Mouse (Mus musculus): ENCODE measurements around the gene Smarcb1. TPM values are rescaled to one million over a fixed set of nuclear protein-coding genes. Genes with fewer than 3 reads are reported as not detected.

Gene Smarcb1
- polyA plus RNA-seq, 1 experiment, result 71.1 TPM

DNA sequence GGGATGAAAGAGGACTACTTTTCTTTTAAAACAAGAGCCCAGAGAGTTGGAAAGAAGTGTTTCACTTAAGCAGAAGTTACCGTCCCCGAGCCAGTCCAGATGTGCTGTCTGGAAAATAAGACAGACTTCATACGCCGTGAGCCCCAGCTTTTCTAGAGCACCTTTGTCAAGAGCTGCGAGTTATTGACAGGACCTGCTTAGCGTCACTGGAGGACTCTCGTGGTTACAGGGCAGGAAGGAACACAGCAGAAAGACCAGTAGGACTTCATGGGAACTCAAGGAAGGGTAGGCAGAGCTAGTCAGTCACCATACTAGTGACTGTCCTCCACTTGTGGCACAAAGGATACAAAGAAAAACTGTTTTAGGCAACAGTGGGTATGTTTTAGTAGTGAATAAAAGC is 5.9 kb downstream of the Smarcb1 start:
- Histone ChIP-seq H3K27ac (ENCODE audit: insufficient read depth, low read length) (no peak overlapping the region), H3K4me1 (ENCODE audit: control insufficient read depth, insufficient read depth, low read length) (peaks cover 2% of the 10 kb centered on the region), H3K9ac (ENCODE audit: low read depth, poor library complexity, severe bottlenecking) (no peak overlapping the region), H3K27me3 (ENCODE audit: control insufficient read depth, insufficient read depth, low read length, poor library complexity, severe bottlenecking) (no peaks in the 10 kb centered on the region), H3K36me3 (ENCODE audit: control insufficient read depth, insufficient read depth, low read length, poor library complexity, severe bottlenecking) (peaks cover 14% of the 10 kb centered on the region), H3K4me3 (ENCODE audit: low read depth, low read length) (no peak overlapping the region), H3K9me3 (replicated peaks; ENCODE audit: control insufficient read depth, insufficient read depth, low read length, poor library complexity, severe bottlenecking) (no peaks in the 10 kb centered on the region)
- TF ChIP-seq EP300 (IDR thresholded peaks at IDR 0.05; ENCODE audit: insufficient read depth, low read depth, low read length) (no peak), POLR2A (IDR thresholded peaks at IDR 0.05; ENCODE audit: insufficient read depth, low read length) (no peak), CTCF (IDR thresholded peaks at IDR 0.05; ENCODE audit: low read depth, low read length) (no peak)

DNA sequence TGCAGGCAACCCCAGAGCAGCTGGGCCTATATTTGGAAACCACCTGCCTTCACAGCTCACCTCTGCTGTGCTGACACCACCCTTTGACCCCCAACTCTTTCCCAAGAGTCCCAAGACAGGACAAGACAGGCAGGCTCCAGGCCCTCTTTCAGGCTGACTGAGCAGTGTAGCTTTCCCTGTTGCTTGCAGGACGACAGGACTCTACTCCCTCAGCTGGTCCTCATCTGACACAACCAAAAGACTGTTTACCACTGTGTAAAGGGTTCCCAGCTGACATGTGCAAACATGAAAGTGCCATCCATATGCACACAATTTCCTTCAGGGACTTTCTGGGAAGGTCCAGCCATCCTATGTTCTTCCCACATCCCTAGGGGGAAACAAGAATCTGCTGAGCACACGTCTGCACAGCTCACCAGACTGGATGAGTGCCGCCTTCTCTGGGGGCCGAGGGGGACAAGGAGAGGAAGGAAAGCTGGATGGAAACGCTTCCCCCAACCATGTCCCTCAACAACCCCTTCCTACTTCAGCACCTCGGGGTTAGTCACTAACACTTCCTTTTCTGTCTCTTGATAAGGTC is 8.3 kb downstream of the Smarcb1 start:
- Histone ChIP-seq H3K27ac (ENCODE audit: insufficient read depth, low read length) (no peak overlapping the region), H3K4me1 (ENCODE audit: control insufficient read depth, insufficient read depth, low read length) (peaks cover 2% of the 10 kb centered on the region), H3K27me3 (ENCODE audit: control insufficient read depth, insufficient read depth, low read length, poor library complexity, severe bottlenecking) (no peaks in the 10 kb centered on the region), H3K9me3 (replicated peaks; ENCODE audit: control insufficient read depth, insufficient read depth, low read length, poor library complexity, severe bottlenecking) (no peaks in the 10 kb centered on the region), H3K36me3 (ENCODE audit: control insufficient read depth, insufficient read depth, low read length, poor library complexity, severe bottlenecking) (peaks cover 19% of the 10 kb centered on the region), H3K4me3 (ENCODE audit: low read depth, low read length) (no peak overlapping the region), H3K9ac (ENCODE audit: low read depth, poor library complexity, severe bottlenecking) (no peak overlapping the region)
- TF ChIP-seq CTCF (IDR thresholded peaks at IDR 0.05; ENCODE audit: low read depth, low read length) (no peak), EP300 (IDR thresholded peaks at IDR 0.05; ENCODE audit: insufficient read depth, low read depth, low read length) (no peak), POLR2A (IDR thresholded peaks at IDR 0.05; ENCODE audit: insufficient read depth, low read length) (no peak)

DNA sequence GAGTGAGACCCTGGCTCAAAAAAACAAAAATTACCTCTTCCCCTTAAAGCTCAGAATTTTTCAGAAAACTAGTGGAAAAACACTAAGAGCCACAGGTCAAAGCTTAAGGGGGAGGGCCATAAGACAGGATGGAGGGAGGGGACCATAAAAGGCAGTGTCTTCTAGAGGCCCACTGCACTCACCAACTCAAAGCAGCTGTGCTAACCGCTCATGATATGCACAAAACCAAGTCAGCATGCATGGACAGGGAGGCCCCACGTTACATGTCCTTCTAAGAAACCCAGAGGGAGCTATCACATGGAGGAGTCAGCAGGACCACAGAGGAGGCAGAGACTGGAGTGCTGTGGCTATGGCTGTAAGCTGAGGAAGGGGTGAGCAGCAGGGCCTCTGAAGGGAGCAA is 10.7 kb downstream of the Smarcb1 start:
- no peaks in the 10 kb centered on the region for H3K9me3 ChIP-seq (replicated peaks; ENCODE audit: control insufficient read depth, insufficient read depth, low read length, poor library complexity, severe bottlenecking)

DNA sequence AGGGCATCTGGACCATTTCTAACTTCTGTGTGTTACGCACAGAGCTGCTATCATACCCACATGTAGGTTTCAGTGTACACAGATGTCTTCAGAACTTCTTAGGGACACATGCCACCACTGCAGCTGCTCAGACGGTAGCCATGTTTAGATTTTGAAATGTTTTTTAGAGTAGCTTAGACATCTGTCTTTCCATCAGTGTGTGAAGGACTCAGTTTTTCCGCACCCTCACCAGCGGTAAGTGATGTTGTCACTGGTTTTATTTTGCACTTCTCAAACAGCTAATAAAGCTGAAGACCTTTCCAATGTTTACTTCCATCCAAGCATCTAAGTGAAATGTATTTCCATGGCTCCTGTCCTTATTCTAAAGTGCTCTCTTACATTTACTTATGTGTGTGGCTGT is 14.5 kb downstream of the Smarcb1 start:
- H3K36me3 ChIP-seq (ENCODE audit: control insufficient read depth, insufficient read depth, low read length, poor library complexity, severe bottlenecking), result peaks cover 42% of the 10 kb centered on the region
- TF ChIP-seq EP300 (IDR thresholded peaks at IDR 0.05; ENCODE audit: insufficient read depth, low read depth, low read length), result no peak
- no peak for TF ChIP-seq POLR2A (IDR thresholded peaks at IDR 0.05; ENCODE audit: insufficient read depth, low read length)
- TF ChIP-seq CTCF (IDR thresholded peaks at IDR 0.05; ENCODE audit: low read depth, low read length), result no peak
- H3K4me1 ChIP-seq (ENCODE audit: control insufficient read depth, insufficient read depth, low read length), result no peaks in the 10 kb centered on the region

More for the DNA sequence above, 10.7 kb downstream of the Smarcb1 start:
- H3K4me1 ChIP-seq (ENCODE audit: control insufficient read depth, insufficient read depth, low read length), result no peaks in the 10 kb centered on the region
- H3K9ac ChIP-seq (ENCODE audit: low read depth, poor library complexity, severe bottlenecking), result no peak overlapping the region
- H3K4me3 ChIP-seq (ENCODE audit: low read depth, low read length), result no peak overlapping the region
- peaks cover 20% of the 10 kb centered on the region for H3K36me3 ChIP-seq (ENCODE audit: control insufficient read depth, insufficient read depth, low read length, poor library complexity, severe bottlenecking)
- TF ChIP-seq POLR2A (IDR thresholded peaks at IDR 0.05; ENCODE audit: insufficient read depth, low read length) (no peak), EP300 (IDR thresholded peaks at IDR 0.05; ENCODE audit: insufficient read depth, low read depth, low read length) (no peak), CTCF (IDR thresholded peaks at IDR 0.05; ENCODE audit: low read depth, low read length) (no peak)
- H3K27ac ChIP-seq (ENCODE audit: insufficient read depth, low read length), result no peak overlapping the region
- no peaks in the 10 kb centered on the region for H3K27me3 ChIP-seq (ENCODE audit: control insufficient read depth, insufficient read depth, low read length, poor library complexity, severe bottlenecking)

DNA sequence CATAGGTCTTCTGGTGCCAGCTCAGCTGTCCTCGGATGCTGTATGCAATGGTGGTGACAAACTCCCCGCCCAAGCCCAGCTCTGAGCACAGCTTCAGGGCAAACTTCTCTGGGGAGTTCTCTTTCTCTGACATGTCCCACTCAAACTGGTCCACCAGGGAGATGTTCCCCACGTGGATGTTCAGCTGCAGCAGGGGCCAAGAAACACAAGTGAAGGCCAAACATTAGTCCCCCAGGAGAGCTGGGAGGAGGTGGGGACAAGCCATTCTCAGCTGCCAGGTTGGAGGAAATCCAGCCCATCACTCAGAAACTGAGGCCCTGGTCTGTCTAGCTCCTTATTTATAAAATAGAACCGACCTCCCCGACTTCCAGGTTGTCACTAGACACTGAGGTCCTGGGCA is 17.0 kb downstream of the Smarcb1 start:
- Histone ChIP-seq H3K27ac (ENCODE audit: insufficient read depth, low read length) (no peak overlapping the region), H3K9me3 (replicated peaks; ENCODE audit: control insufficient read depth, insufficient read depth, low read length, poor library complexity, severe bottlenecking) (no peaks in the 10 kb centered on the region), H3K4me3 (ENCODE audit: low read depth, low read length) (no peak overlapping the region), H3K9ac (ENCODE audit: low read depth, poor library complexity, severe bottlenecking) (no peak overlapping the region), H3K4me1 (ENCODE audit: control insufficient read depth, insufficient read depth, low read length) (no peaks in the 10 kb centered on the region), H3K27me3 (ENCODE audit: control insufficient read depth, insufficient read depth, low read length, poor library complexity, severe bottlenecking) (no peaks in the 10 kb centered on the region), H3K36me3 (ENCODE audit: control insufficient read depth, insufficient read depth, low read length, poor library complexity, severe bottlenecking) (peaks cover 33% of the 10 kb centered on the region)
- TF ChIP-seq CTCF (IDR thresholded peaks at IDR 0.05; ENCODE audit: low read depth, low read length) (no peak), EP300 (IDR thresholded peaks at IDR 0.05; ENCODE audit: insufficient read depth, low read depth, low read length) (no peak), POLR2A (IDR thresholded peaks at IDR 0.05; ENCODE audit: insufficient read depth, low read length) (no peak)

More for the DNA sequence above, 14.5 kb downstream of the Smarcb1 start:
- Histone ChIP-seq H3K4me3 (ENCODE audit: low read depth, low read length) (no peak overlapping the region), H3K9me3 (replicated peaks; ENCODE audit: control insufficient read depth, insufficient read depth, low read length, poor library complexity, severe bottlenecking) (no peaks in the 10 kb centered on the region), H3K27me3 (ENCODE audit: control insufficient read depth, insufficient read depth, low read length, poor library complexity, severe bottlenecking) (no peaks in the 10 kb centered on the region), H3K27ac (ENCODE audit: insufficient read depth, low read length) (no peak overlapping the region), H3K9ac (ENCODE audit: low read depth, poor library complexity, severe bottlenecking) (no peak overlapping the region)

DNA sequence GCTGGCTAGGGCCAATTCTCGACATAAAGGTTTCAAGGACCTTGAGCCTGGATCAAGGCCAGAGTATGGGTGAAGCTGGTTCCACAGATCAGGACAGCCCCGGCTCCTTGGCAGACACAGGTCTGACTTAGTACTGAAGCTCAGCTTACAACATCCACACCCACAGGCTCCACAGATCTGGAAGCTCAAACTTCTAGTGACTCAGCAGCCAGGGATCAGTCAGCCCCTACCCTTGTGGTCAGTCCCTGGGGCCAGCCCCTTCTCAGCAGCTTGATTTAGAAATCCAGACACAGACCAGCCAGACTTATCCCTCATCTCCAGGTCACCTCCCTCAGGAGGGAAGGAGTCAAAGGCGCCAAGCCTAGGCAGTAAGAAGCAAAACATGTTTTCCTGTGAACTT is 22.6 kb downstream of the Smarcb1 start:
- Histone ChIP-seq H3K9ac (ENCODE audit: low read depth, poor library complexity, severe bottlenecking) (no peak overlapping the region), H3K4me3 (ENCODE audit: low read depth, low read length) (no peak overlapping the region), H3K4me1 (ENCODE audit: control insufficient read depth, insufficient read depth, low read length) (no peaks in the 10 kb centered on the region), H3K27me3 (ENCODE audit: control insufficient read depth, insufficient read depth, low read length, poor library complexity, severe bottlenecking) (no peaks in the 10 kb centered on the region), H3K36me3 (ENCODE audit: control insufficient read depth, insufficient read depth, low read length, poor library complexity, severe bottlenecking) (peaks cover 28% of the 10 kb centered on the region), H3K9me3 (replicated peaks; ENCODE audit: control insufficient read depth, insufficient read depth, low read length, poor library complexity, severe bottlenecking) (no peaks in the 10 kb centered on the region), H3K27ac (ENCODE audit: insufficient read depth, low read length) (no peak overlapping the region)
- TF ChIP-seq POLR2A (IDR thresholded peaks at IDR 0.05; ENCODE audit: insufficient read depth, low read length) (no peak), CTCF (IDR thresholded peaks at IDR 0.05; ENCODE audit: low read depth, low read length) (no peak), EP300 (IDR thresholded peaks at IDR 0.05; ENCODE audit: insufficient read depth, low read depth, low read length) (no peak)
